Mouse (Mus musculus): Measurements from ENCODE around the gene Syngr3.

GRCm38 (mm10) chr17:24708646-24709045 is 18.9 kb upstream of the Syngr3 start:
- TF ChIP-seq CTCF (IDR thresholded peaks at IDR 0.05; ENCODE audit: borderline replicate concordance, extremely low read depth, insufficient read depth, insufficient read length) (no peak; the same call in 1 of the 2 replicates), POLR2A (IDR thresholded peaks at IDR 0.05; ENCODE audit: borderline replicate concordance, extremely low read depth, insufficient read depth, insufficient read length, poor library complexity, severe bottlenecking) (no peak)

Data from brain, embryonic 14.5 days (tissue).